Mouse (Mus musculus): ENCODE measurements around the gene Ccnt1. TPM values are rescaled to one million over a fixed set of nuclear protein-coding genes. Genes with fewer than 3 reads are reported as not detected.

Gene Ccnt1
- polyA plus RNA-seq, 2 experiments: 19.4 to 45.3 TPM

DNA sequence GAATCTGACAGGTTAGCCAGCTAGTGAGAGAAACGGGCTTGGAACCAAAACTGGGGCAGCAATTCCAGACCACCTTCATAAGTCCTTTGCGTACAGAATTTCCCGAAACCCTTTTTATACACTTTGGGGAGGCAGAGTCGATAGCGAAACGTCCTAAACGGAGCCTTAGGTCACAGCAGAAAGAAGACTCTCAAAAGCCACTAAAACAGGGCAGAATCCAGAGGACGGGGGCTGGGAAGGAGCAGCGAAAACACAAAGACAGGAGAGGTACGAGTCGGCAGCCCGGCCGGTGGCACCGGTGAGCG, 3.8 kb downstream of the Ccnt1 start:
- no peak for ATAC-seq (ENCODE audit: low FRiP score, low read depth)
- Histone ChIP-seq H3K4me2 (replicated peaks; ENCODE audit: low read depth, low read length, severe bottlenecking) (peak overlapping the region; percentile 91), H3K27ac (replicated peaks; ENCODE audit: low read depth, low read length) (peak overlapping the region; percentile 91), H3K9ac (ENCODE audit: low read depth, low read length, severe bottlenecking) (peak overlapping the region; percentile 89), H3K27me3 (ENCODE audit: control insufficient read depth, insufficient read depth, low read length) (no peaks in the 10 kb centered on the region), H3K4me1 (ENCODE audit: control insufficient read depth, insufficient read depth, low read length) (peaks cover 25% of the 10 kb centered on the region), H3K36me3 (ENCODE audit: control insufficient read depth, insufficient read depth, low read length) (peaks cover 20% of the 10 kb centered on the region), H3K9me3 (ENCODE audit: control insufficient read depth, low read length) (no peaks in the 10 kb centered on the region), H3K4me3 (replicated peaks; ENCODE audit: low read length) (peak overlapping the region; percentile 95)
- WGBS: 3% methylated on average over 15 of the region's 15 CpGs
- no peak for DNase-seq (ENCODE audit: low spot score)
- TF ChIP-seq POLR2A (IDR thresholded peaks at IDR 0.05; ENCODE audit: borderline replicate concordance, extremely low read depth, insufficient read depth, insufficient read length): no peak

- no peak overlapping the region for H3K27ac ChIP-seq (replicated peaks; ENCODE audit: low read depth, low read length)
- no peak for DNase-seq (ENCODE audit: low spot score)
- no peak overlapping the region for H3K4me2 ChIP-seq (replicated peaks; ENCODE audit: low read depth, low read length, severe bottlenecking)
- WGBS: 97% methylated on average over 5 of the region's 5 CpGs
- H3K9me3 ChIP-seq (ENCODE audit: control insufficient read depth, low read length): no peaks in the 10 kb centered on the region
- H3K27me3 ChIP-seq (ENCODE audit: control insufficient read depth, insufficient read depth, low read length): no peaks in the 10 kb centered on the region
- ATAC-seq (ENCODE audit: low FRiP score, low read depth): no peak
- H3K4me1 ChIP-seq (ENCODE audit: control insufficient read depth, insufficient read depth, low read length): no peaks in the 10 kb centered on the region
- no peak overlapping the region for H3K4me3 ChIP-seq (replicated peaks; ENCODE audit: low read length)
- peaks cover 78% of the 10 kb centered on the region for H3K36me3 ChIP-seq (ENCODE audit: control insufficient read depth, insufficient read depth, low read length)
- TF ChIP-seq POLR2A (IDR thresholded peaks at IDR 0.05; ENCODE audit: borderline replicate concordance, extremely low read depth, insufficient read depth, insufficient read length): no peak
- no peak overlapping the region for H3K9ac ChIP-seq (ENCODE audit: low read depth, low read length, severe bottlenecking)
Measured at GRCm38 (mm10) chr15:98557186-98557585, 13.5 kb downstream of the Ccnt1 start.

GRCm38 (mm10) chr15:98555881-98556280, 14.8 kb downstream of the Ccnt1 start:
- 93% methylated on average over 4 of the region's 4 CpGs for WGBS
- DNase-seq (ENCODE audit: low spot score) (no peak), ATAC-seq (ENCODE audit: low FRiP score, low read depth) (no peak)
- TF ChIP-seq POLR2A (IDR thresholded peaks at IDR 0.05; ENCODE audit: borderline replicate concordance, extremely low read depth, insufficient read depth, insufficient read length): no peak
- Histone ChIP-seq H3K4me2 (replicated peaks; ENCODE audit: low read depth, low read length, severe bottlenecking) (no peak overlapping the region), H3K36me3 (ENCODE audit: control insufficient read depth, insufficient read depth, low read length) (peaks cover 84% of the 10 kb centered on the region), H3K4me3 (replicated peaks; ENCODE audit: low read length) (no peak overlapping the region), H3K27me3 (ENCODE audit: control insufficient read depth, insufficient read depth, low read length) (no peaks in the 10 kb centered on the region), H3K9ac (ENCODE audit: low read depth, low read length, severe bottlenecking) (no peak overlapping the region), H3K4me1 (ENCODE audit: control insufficient read depth, insufficient read depth, low read length) (no peaks in the 10 kb centered on the region), H3K27ac (replicated peaks; ENCODE audit: low read depth, low read length) (no peak overlapping the region), H3K9me3 (ENCODE audit: control insufficient read depth, low read length) (no peaks in the 10 kb centered on the region)

- ATAC-seq (ENCODE audit: low FRiP score, low read depth) (no peak), DNase-seq (ENCODE audit: low spot score) (no peak)
- Histone ChIP-seq H3K27ac (replicated peaks; ENCODE audit: low read depth, low read length) (no peak overlapping the region), H3K9ac (ENCODE audit: low read depth, low read length, severe bottlenecking) (no peak overlapping the region), H3K4me3 (replicated peaks; ENCODE audit: low read length) (no peak overlapping the region), H3K4me1 (ENCODE audit: control insufficient read depth, insufficient read depth, low read length) (no peaks in the 10 kb centered on the region), H3K36me3 (ENCODE audit: control insufficient read depth, insufficient read depth, low read length) (peaks cover 82% of the 10 kb centered on the region), H3K9me3 (ENCODE audit: control insufficient read depth, low read length) (no peaks in the 10 kb centered on the region), H3K27me3 (ENCODE audit: control insufficient read depth, insufficient read depth, low read length) (no peaks in the 10 kb centered on the region), H3K4me2 (replicated peaks; ENCODE audit: low read depth, low read length, severe bottlenecking) (no peak overlapping the region)
- no peak for TF ChIP-seq POLR2A (IDR thresholded peaks at IDR 0.05; ENCODE audit: borderline replicate concordance, extremely low read depth, insufficient read depth, insufficient read length)
- WGBS: 87% methylated on average over 2 of the region's 2 CpGs
Measured at GRCm38 (mm10) chr15:98552758-98553157, 18.0 kb downstream of the Ccnt1 start.

- H3K4me2 ChIP-seq (replicated peaks; ENCODE audit: low read depth, low read length, severe bottlenecking): no peak overlapping the region
- H3K4me1 ChIP-seq (ENCODE audit: control insufficient read depth, insufficient read depth, low read length): no peaks in the 10 kb centered on the region
- WGBS: 84% methylated on average over 5 of the region's 5 CpGs
- no peaks in the 10 kb centered on the region for H3K27me3 ChIP-seq (ENCODE audit: control insufficient read depth, insufficient read depth, low read length)
- no peak overlapping the region for H3K27ac ChIP-seq (replicated peaks; ENCODE audit: low read depth, low read length)
- ATAC-seq (ENCODE audit: low FRiP score, low read depth): no peak
- H3K9ac ChIP-seq (ENCODE audit: low read depth, low read length, severe bottlenecking): no peak overlapping the region
- no peak for TF ChIP-seq POLR2A (IDR thresholded peaks at IDR 0.05; ENCODE audit: borderline replicate concordance, extremely low read depth, insufficient read depth, insufficient read length)
- DNase-seq (ENCODE audit: low spot score): no peak
- no peak overlapping the region for H3K4me3 ChIP-seq (replicated peaks; ENCODE audit: low read length)
- peaks cover 91% of the 10 kb centered on the region for H3K36me3 ChIP-seq (ENCODE audit: control insufficient read depth, insufficient read depth, low read length)
- no peaks in the 10 kb centered on the region for H3K9me3 ChIP-seq (ENCODE audit: control insufficient read depth, low read length)
Measured at GRCm38 (mm10) chr15:98546843-98547242, 23.9 kb downstream of the Ccnt1 start.

DNA sequence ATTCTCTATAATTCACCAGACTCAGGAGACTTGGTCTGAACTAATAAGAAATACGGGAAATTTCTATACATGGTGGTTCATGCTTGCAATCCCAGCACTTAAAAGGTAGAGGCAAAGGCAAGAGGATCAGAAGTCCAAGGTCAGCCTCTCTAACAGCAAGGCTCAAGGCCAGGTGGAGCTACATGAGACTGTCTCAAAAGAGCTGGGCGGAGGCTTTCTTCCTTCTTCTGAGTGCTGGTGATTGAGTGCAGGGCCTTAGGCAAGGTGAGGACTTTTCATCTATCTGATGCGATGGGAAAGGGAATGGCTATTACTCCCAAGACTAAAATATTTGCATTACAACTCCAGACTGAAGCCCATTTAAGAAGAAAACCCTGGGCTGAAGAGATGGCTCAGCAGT, 25.6 kb downstream of the Ccnt1 start:
- H3K9me3 ChIP-seq (ENCODE audit: control insufficient read depth, low read length): no peaks in the 10 kb centered on the region
- DNase-seq (ENCODE audit: low spot score) (no peak), ATAC-seq (ENCODE audit: low FRiP score, low read depth) (no peak)
- no peaks in the 10 kb centered on the region for H3K27me3 ChIP-seq (ENCODE audit: control insufficient read depth, insufficient read depth, low read length)
- no peak overlapping the region for H3K4me3 ChIP-seq (replicated peaks; ENCODE audit: low read length)
- H3K4me2 ChIP-seq (replicated peaks; ENCODE audit: low read depth, low read length, severe bottlenecking): no peak overlapping the region
- no peak for TF ChIP-seq POLR2A (IDR thresholded peaks at IDR 0.05; ENCODE audit: borderline replicate concordance, extremely low read depth, insufficient read depth, insufficient read length)
- H3K27ac ChIP-seq (replicated peaks; ENCODE audit: low read depth, low read length): no peak overlapping the region
- 90% methylated on average over 3 of the region's 3 CpGs for WGBS
- no peaks in the 10 kb centered on the region for H3K4me1 ChIP-seq (ENCODE audit: control insufficient read depth, insufficient read depth, low read length)
- no peak overlapping the region for H3K9ac ChIP-seq (ENCODE audit: low read depth, low read length, severe bottlenecking)
- H3K36me3 ChIP-seq (ENCODE audit: control insufficient read depth, insufficient read depth, low read length): peaks cover 90% of the 10 kb centered on the region

Measured in limb, embryonic 14.5 days (tissue).